Mouse (Mus musculus) intestine, postnatal 0 days (tissue): ENCODE results near the gene Slc29a1. TPM values are rescaled to one million over a fixed set of nuclear protein-coding genes. Genes with fewer than 3 reads are reported as not detected.

Experiments used
- ATAC-seq: fragments of 200-750 bp; cut with Nextera tagmentation; 2 replicates; pipeline ENCODE4 v1.8.0; 2017; ENCODE audit warnings: mild to moderate bottlenecking, moderate TSS enrichment, moderate library complexity
- H3K27ac ChIP-seq: fragments of 300-500 bp; sonication (generic); 2 replicates; pipeline ENCODE4 v1.5.1; 2014; ENCODE audit warnings: mild to moderate bottlenecking, low read depth, low read length, moderate library complexity
- H3K27me3 ChIP-seq: fragments of 300-500 bp; sonication (generic); replicated peaks from 2 replicates; pipeline ENCODE4 v1.6.1; 2014; ENCODE audit warnings: low read length, mixed read lengths; ENCODE audit not compliant: control insufficient read depth, insufficient read depth
- H3K36me3 ChIP-seq: fragments of 300-500 bp; sonication (generic); 2 replicates; pipeline ENCODE4 v1.6.1; 2014; ENCODE audit warnings: mild to moderate bottlenecking, moderate library complexity; ENCODE audit not compliant: control insufficient read depth, insufficient read depth
- H3K4me1 ChIP-seq: fragments of 300-500 bp; sonication (generic); replicated peaks from 2 replicates; pipeline ENCODE4 v1.6.1; 2014; ENCODE audit warnings: antibody characterized with exemption, low read length, mixed read lengths; ENCODE audit not compliant: control insufficient read depth, insufficient read depth
- H3K4me2 ChIP-seq: fragments of 300-500 bp; sonication (generic); replicated peaks from 2 replicates; pipeline ENCODE4 v1.6.1; 2014; ENCODE audit warnings: low read depth, mild to moderate bottlenecking, moderate library complexity
- H3K4me3 ChIP-seq: fragments of 300-500 bp; sonication (generic); 2 replicates; pipeline ENCODE4 v1.5.1; 2014; ENCODE audit warnings: low read depth, low read length
- H3K9ac ChIP-seq: fragments of 300-500 bp; sonication (generic); 2 replicates; pipeline ENCODE4 v1.6.1; 2014; ENCODE audit warnings: mild to moderate bottlenecking, low read depth, low read length
- H3K9me3 ChIP-seq: fragments of 300-500 bp; sonication (generic); 2 replicates; pipeline ENCODE4 v1.6.1; 2016; ENCODE audit warnings: mixed run types; ENCODE audit not compliant: control insufficient read depth
- CTCF ChIP-seq: sonication (generic); IDR thresholded peaks from 2 replicates; pipeline ENCODE4 v1.5.1; 2016; ENCODE audit warnings: low read depth, mild to moderate bottlenecking, control low read depth, antibody characterized with exemption, moderate library complexity
- WGBS: fragments of 180-500 bp; shearing (Covaris S2); extraction: QIAGEN DNeasy Blood & Tissue Kit; methylation state at CpG from one replicate; pipeline ENCODE4 v1.1.7; 2014; 5-methylcytosine and 5-hydroxymethylcytosine counted together
- polyA plus RNA-seq: library from polyadenylated mRNA; unstranded; fragments of >200 nt; fragmentation: Nextera tagmentation; extraction: Ambion mirVana; gene quantifications from 2 replicates; pipeline ENCODE4 v1.2.1, GENCODE M21; 2015

Gene Slc29a1
- polyA plus RNA-seq, 1 experiment from 2014 or later = 37.8 TPM

DNA sequence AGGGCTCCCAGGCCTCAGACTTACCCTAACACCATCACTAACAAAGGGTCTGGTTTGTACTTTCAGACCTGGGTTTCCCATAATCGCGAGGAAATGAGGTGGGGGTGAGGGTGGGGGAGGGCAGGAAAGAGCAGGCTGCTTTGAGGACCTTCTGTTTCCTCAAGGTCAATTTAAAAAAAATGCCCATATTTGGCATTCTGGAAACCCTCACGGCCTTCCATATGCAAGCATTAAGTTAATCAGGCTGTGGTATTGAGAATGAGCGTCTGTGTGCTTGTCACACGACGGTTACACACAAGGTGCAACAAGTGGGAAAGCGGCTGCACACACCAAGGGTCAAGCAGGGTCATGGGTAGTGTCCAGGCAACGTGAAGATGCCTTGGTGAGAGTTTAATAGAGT, 12.6 kb upstream of the Slc29a1 start:
- no peaks in the 10 kb centered on the region for H3K36me3 ChIP-seq
- 71% methylated on average over 8 of the region's 8 CpGs for WGBS

DNA sequence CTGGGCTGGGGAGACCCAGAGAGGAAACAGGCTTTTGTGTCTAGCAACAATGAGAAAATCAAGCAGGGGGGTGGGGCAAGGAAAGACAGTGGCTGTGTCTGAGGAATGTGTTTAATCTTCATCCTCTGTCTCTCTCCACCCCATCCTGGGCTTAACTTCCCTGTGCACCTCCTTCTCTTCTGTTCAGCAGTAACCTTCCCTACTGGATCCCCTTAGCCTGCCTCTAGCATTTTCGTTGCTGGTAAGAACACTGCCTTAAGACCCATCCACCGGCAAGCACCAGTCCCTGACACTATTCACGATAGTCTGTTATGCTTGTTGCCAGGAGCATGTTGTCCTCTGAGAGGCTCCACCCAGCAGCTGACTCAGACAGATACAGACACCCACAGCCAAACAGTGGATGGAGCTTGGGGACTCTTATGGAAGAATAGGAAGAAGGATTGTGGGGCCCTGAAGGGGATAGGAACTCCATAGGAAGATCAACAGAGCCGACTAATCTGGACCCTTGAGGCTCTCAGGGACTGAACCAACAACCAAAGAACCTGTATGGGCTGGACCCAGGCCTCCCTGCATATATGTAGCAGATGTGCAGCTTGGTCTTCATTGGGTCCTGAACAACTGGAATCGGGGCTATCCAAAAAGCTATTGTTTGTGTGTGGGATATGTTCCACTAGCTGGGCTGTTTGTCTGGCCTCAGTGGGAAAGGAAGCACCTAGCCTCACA, 10.9 kb upstream of the Slc29a1 start:
- Histone ChIP-seq H3K4me3 (no peak overlapping the region), H3K9me3 (no peaks in the 10 kb centered on the region), H3K4me1 (no peaks in the 10 kb centered on the region), H3K27me3 (no peaks in the 10 kb centered on the region), H3K27ac (0 out of 2 replicates have a peak overlapping the region, but pooled peaks have one; percentile 5), H3K4me2 (no peak overlapping the region), H3K36me3 (no peaks in the 10 kb centered on the region), H3K9ac (no peak overlapping the region)
- peak; percentile 25; the same call in 1 of the 2 replicates for ATAC-seq
- TF ChIP-seq CTCF = no peak
- WGBS = 33% methylated on average over 5 of the region's 5 CpGs

More for the DNA sequence above, 12.6 kb upstream of the Slc29a1 start:
- Histone ChIP-seq H3K27me3 (no peaks in the 10 kb centered on the region), H3K9ac (no peak overlapping the region), H3K27ac (no peak overlapping the region), H3K4me2 (no peak overlapping the region), H3K4me3 (no peak overlapping the region), H3K4me1 (no peaks in the 10 kb centered on the region), H3K9me3 (no peaks in the 10 kb centered on the region)
- no peak for TF ChIP-seq CTCF
- no peak for ATAC-seq

DNA sequence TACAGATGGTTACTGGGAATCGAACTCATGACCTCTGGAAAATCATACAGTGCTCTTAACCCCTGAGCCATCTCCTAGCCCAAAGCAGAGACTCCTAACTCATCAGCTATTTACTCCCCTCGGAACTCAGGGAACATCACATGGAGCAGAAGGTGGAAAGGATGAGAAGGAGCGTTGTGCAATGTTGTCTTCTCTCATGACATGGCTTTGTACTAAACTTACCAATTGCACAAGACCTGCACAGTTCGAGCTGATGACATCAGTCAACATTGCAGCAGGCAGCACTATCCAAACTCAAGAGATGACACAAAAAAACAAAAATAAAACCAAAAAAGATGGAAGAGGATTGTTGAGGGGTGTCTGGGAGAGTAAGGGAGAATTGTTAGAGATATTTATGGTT, 9.0 kb upstream of the Slc29a1 start:
- H3K27ac ChIP-seq = no peak overlapping the region
- H3K36me3 ChIP-seq = no peaks in the 10 kb centered on the region
- H3K9me3 ChIP-seq = no peaks in the 10 kb centered on the region
- no peaks in the 10 kb centered on the region for H3K4me1 ChIP-seq
- H3K9ac ChIP-seq = no peak overlapping the region
- WGBS = 91% methylated on average over 4 of the region's 4 CpGs
- no peak for TF ChIP-seq CTCF
- H3K27me3 ChIP-seq = no peaks in the 10 kb centered on the region
- ATAC-seq = no peak
- H3K4me3 ChIP-seq = no peak overlapping the region
- no peak overlapping the region for H3K4me2 ChIP-seq

DNA sequence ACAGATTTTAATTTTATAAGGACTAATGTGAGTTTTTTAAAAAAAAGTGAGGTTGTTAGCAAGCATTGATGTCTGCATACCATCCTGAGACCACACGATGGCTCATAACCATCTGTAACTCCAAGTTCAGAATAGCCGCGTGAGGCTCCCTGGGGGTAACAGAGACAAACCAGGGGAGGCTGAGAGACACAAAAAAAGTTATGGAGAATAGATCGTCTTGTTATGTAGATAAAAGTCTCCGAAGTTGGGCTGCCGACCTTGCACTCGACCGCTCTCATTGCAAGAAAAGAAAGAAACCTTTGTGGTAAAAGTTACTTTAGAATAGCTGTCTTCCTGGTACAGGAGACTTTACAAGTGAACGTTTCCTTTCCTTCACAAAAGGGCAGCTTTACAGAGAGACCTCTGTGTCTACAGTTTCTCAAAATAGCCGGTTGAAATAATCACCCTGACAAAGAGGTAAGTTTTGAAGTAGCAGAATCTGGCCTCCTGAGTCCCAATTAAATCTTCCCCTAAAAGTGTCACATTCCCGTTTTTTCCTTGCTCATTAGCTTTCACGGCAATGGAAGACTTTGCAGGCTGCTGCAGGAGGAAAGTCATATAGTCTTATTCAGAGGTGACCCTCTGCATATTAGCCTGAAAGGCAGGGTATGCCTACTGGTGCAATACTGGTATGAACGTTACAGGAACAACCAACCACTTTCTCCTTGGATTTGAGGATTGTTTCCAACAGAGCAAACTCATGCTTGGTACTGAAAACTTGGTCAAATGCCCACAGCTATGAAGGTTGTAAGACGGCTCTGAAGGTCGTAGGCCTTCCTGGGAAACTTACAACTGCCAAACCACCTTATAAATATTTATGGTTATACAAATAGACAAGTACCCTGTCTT, 7.8 kb upstream of the Slc29a1 start:
- WGBS = 78% methylated on average over 15 of the region's 15 CpGs
- no peak for TF ChIP-seq CTCF

DNA sequence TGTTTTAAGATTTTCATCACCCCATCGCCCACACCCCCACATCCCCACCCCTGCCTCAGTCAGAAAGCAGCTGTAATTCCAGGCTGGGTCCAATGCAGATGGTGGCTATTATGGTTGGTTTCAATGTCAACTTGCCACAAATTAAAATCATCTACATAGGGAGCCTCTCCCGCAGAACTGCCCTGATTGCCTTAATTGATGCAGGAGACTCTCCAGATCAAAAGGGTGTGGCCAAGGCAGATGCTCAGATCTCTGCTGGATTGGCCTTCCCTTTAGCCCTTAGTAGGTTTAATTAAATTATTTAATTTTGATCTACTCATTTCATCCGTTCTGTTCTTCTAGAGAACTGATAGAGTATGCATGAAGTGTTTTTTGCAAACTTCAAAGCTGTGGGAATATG, 3.6 kb upstream of the Slc29a1 start:
- H3K27ac ChIP-seq = no peak overlapping the region
- no peak overlapping the region for H3K4me3 ChIP-seq
- ATAC-seq = no peak
- H3K36me3 ChIP-seq = no peaks in the 10 kb centered on the region
- 90% methylated on average over 3 of the region's 3 CpGs for WGBS
- no peak for TF ChIP-seq CTCF
- no peaks in the 10 kb centered on the region for H3K9me3 ChIP-seq
- no peaks in the 10 kb centered on the region for H3K27me3 ChIP-seq
- no peak overlapping the region for H3K4me2 ChIP-seq
- no peaks in the 10 kb centered on the region for H3K4me1 ChIP-seq
- no peak overlapping the region for H3K9ac ChIP-seq

More for the DNA sequence above, 7.8 kb upstream of the Slc29a1 start:
- Histone ChIP-seq H3K27me3 (no peaks in the 10 kb centered on the region), H3K27ac (no peak overlapping the region), H3K36me3 (no peaks in the 10 kb centered on the region), H3K4me1 (no peaks in the 10 kb centered on the region), H3K4me2 (no peak overlapping the region), H3K4me3 (no peak overlapping the region), H3K9ac (no peak overlapping the region), H3K9me3 (no peaks in the 10 kb centered on the region)
- no peak for ATAC-seq

DNA sequence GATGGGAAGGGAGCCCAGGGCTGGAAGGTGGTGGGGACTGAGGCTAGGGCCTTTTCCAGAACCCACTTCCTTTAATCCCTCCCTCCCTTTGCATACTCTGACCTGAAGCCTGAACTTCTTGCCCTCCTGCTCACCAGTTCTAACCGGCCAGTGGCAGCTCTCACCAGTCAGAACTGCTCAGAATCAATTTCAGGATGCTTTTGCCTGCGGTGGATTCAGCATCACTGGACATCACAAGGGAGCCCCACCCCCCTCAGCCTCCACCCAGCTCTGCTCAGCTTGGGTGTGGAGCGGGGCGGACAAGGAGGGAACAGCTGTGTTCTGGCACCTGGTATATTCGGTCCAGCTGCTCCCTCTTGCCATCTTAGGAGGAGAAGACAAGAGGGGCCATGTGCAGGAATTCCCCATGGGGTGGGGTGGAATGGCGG, 2.5 kb upstream of the Slc29a1 start, which contains the start of gene Mymx:
Mymx (minus strand) TSS at position 226 of the 428 bp plus-strand sequence.
- H3K27ac ChIP-seq = no peak within 1 kb of the TSS

More for the DNA sequence above, 2.5 kb upstream of the Slc29a1 start, which contains the start of gene Mymx:
- Histone ChIP-seq H3K4me3 (no peak within 1 kb of the TSS), H3K4me1 (no peaks in the 10 kb centered on the region), H3K27me3 (no peaks in the 10 kb centered on the region), H3K4me2 (peak within 1 kb of the TSS; percentile 37; the same call in 1 of the 2 replicates), H3K9ac (no peak within 1 kb of the TSS), H3K9me3 (no peaks in the 10 kb centered on the region), H3K36me3 (no peaks in the 10 kb centered on the region)
- peak; percentile 17; the same call in 1 of the 2 replicates for ATAC-seq
- WGBS = 41% methylated on average over 6 of the region's 6 CpGs
- no peak for TF ChIP-seq CTCF
